Comparison of ENCODE assay signal across 9 mouse cellular contexts in genomic region chr9:64233656-64234055, GRCm38 (mm10). TPM values are rescaled to one million over a fixed set of nuclear protein-coding genes. Genes with fewer than 3 reads are reported as not detected.
DNase-seq lines count a peak whose midpoint lies in the region; ATAC-seq and TF ChIP-seq lines count a peak whose summit lies in the region.
"Had no signal": no experiment of that assay in that cellular context is flagged by ENCODE, and none has a peak within 500 bp of the region (broad histone marks: within the 10 kb centered on the region; RNA-seq: fewer than 3 reads in every experiment).

No protein-coding gene starts in this region.

- DNase-seq in lung, postnatal 0 days (ENCODE audit: low spot score): peak; percentile 90
- no peak for DNase-seq in lung, adult 18-20 months
- peak; percentile 59 for DNase-seq in kidney, postnatal 10 days
- no peak for DNase-seq in thymus, postnatal 14 days
- DNase-seq in right cerebral cortex, postnatal 36 days (ENCODE audit: low spot score in 2 of 2): no peak

- peaks cover 41% of the 10 kb centered on the region for H3K4me1 ChIP-seq in heart, embryonic 13.5 days
- H3K4me1 ChIP-seq in heart, embryonic 12.5 days (replicated peaks): peaks cover 27% of the 10 kb centered on the region
- peaks cover 13% of the 10 kb centered on the region; the same call in 1 of the 2 replicates for H3K4me1 ChIP-seq in lung, postnatal 0 days (ENCODE audit: insufficient read depth, low read depth, low read length)
- peaks cover 18% of the 10 kb centered on the region for H3K4me1 ChIP-seq in stomach, embryonic 15.5 days

- WGBS in heart, embryonic 13.5 days: 78% methylated on average over 5 of the region's 5 CpGs
- WGBS in heart, embryonic 12.5 days: 81% methylated on average over 5 of the region's 5 CpGs
- 43% methylated on average over 5 of the region's 5 CpGs for WGBS in lung, postnatal 0 days
- 37% methylated on average over 5 of the region's 5 CpGs for WGBS in stomach, embryonic 15.5 days

- ATAC-seq in heart, embryonic 13.5 days (ENCODE audit: extremely low read depth, insufficient number of reproducible peaks, low FRiP score, low TSS enrichment): no peak
- ATAC-seq in heart, embryonic 12.5 days (ENCODE audit: insufficient number of reproducible peaks, low FRiP score): no peak
- peak; percentile 86 for ATAC-seq in lung, postnatal 0 days
- ATAC-seq in stomach, embryonic 15.5 days (ENCODE audit: insufficient read depth, low FRiP score, low read depth): peak; percentile 53; the same call in 1 of the 2 replicates

- peak; percentile 45; the same call in 1 of the 2 replicates for TF ChIP-seq EP300 in lung, postnatal 0 days (IDR thresholded peaks at IDR 0.05)

- peaks cover 6% of the 10 kb centered on the region for H3K36me3 ChIP-seq in heart, embryonic 13.5 days
- 0 out of 2 replicates have a peak, but pooled peaks cover 7% of the 10 kb centered on the region for H3K36me3 ChIP-seq in heart, embryonic 12.5 days
- no peaks in the 10 kb centered on the region for H3K36me3 ChIP-seq in lung, postnatal 0 days (ENCODE audit: insufficient read depth, low read length)
- H3K36me3 ChIP-seq in stomach, embryonic 15.5 days: peaks cover 5% of the 10 kb centered on the region; the same call in 1 of the 2 replicates
- H3K36me3 ChIP-seq: midbrain, embryonic 12.5 days had no signal

- H3K27me3 ChIP-seq in heart, embryonic 13.5 days (replicated peaks): no peaks in the 10 kb centered on the region
- H3K27me3 ChIP-seq in heart, embryonic 12.5 days (replicated peaks): no peaks in the 10 kb centered on the region
- no peaks in the 10 kb centered on the region for H3K27me3 ChIP-seq in lung, postnatal 0 days (replicated peaks; ENCODE audit: insufficient read depth, low read length)
- H3K27me3 ChIP-seq in stomach, embryonic 15.5 days (replicated peaks): no peaks in the 10 kb centered on the region
- H3K27me3 ChIP-seq: midbrain, embryonic 12.5 days had no signal

- H3K27ac ChIP-seq in heart, embryonic 13.5 days (replicated peaks): peak overlapping the region; percentile 10; the same call in 1 of the 2 replicates
- H3K27ac ChIP-seq in heart, embryonic 12.5 days (ENCODE audit: poor library complexity, severe bottlenecking): no peak overlapping the region
- H3K27ac ChIP-seq in lung, postnatal 0 days (ENCODE audit: low read length): peak overlapping the region; percentile 43; the same call in 1 of the 2 replicates
- H3K27ac ChIP-seq in stomach, embryonic 15.5 days: peak overlapping the region; percentile 80
- H3K27ac ChIP-seq: midbrain, embryonic 12.5 days had no signal

- no peak overlapping the region for H3K4me2 ChIP-seq in heart, embryonic 13.5 days
- no peak overlapping the region for H3K4me2 ChIP-seq in heart, embryonic 12.5 days
- no peak overlapping the region for H3K4me2 ChIP-seq in lung, postnatal 0 days (replicated peaks; ENCODE audit: low read depth, low read length)
- H3K4me2 ChIP-seq in stomach, embryonic 15.5 days: 0 out of 2 replicates have a peak overlapping the region, but pooled peaks have one; percentile 8
- H3K4me2 ChIP-seq: midbrain, embryonic 12.5 days had no signal

- no peaks in the 10 kb centered on the region for H3K9me3 ChIP-seq in heart, embryonic 13.5 days
- no peaks in the 10 kb centered on the region for H3K9me3 ChIP-seq in heart, embryonic 12.5 days (replicated peaks)
- H3K9me3 ChIP-seq in lung, postnatal 0 days (ENCODE audit: low read length): no peaks in the 10 kb centered on the region
- no peaks in the 10 kb centered on the region for H3K9me3 ChIP-seq in stomach, embryonic 15.5 days
- H3K9me3 ChIP-seq: midbrain, embryonic 12.5 days had no signal

- no peak for TF ChIP-seq CTCF in lung, postnatal 0 days (IDR thresholded peaks at IDR 0.05)

- no peak overlapping the region for H3K9ac ChIP-seq in heart, embryonic 13.5 days
- no peak overlapping the region for H3K9ac ChIP-seq in heart, embryonic 12.5 days
- H3K9ac ChIP-seq in lung, postnatal 0 days (replicated peaks; ENCODE audit: low read depth): no peak overlapping the region
- H3K9ac ChIP-seq in stomach, embryonic 15.5 days: no peak overlapping the region
- H3K9ac ChIP-seq: midbrain, embryonic 12.5 days had no signal

- no peak overlapping the region for H3K4me3 ChIP-seq in heart, embryonic 13.5 days
- H3K4me3 ChIP-seq in heart, embryonic 12.5 days: no peak overlapping the region
- no peak overlapping the region for H3K4me3 ChIP-seq in lung, postnatal 0 days (ENCODE audit: low read depth, low read length)
- H3K4me3 ChIP-seq in stomach, embryonic 15.5 days (replicated peaks): no peak overlapping the region
- H3K4me3 ChIP-seq: midbrain, embryonic 12.5 days had no signal

RNA-seq across cellular contexts. Expression of gene Uchl4, which starts 1.3 kb away (rescaled TPM):
- polyA plus RNA-seq in heart, embryonic 13.5 days (2015; fragmentation: Nextera tagmentation; extraction: Ambion mirVana): 1.6 and 1.7 TPM in 2 replicates
- 2.7 and 2.8 TPM in 2 replicates for polyA plus RNA-seq in heart, embryonic 12.5 days (2016; fragmentation: Nextera tagmentation; extraction: Ambion mirVana)
- 1.0 and 1.1 TPM in 2 replicates for polyA plus RNA-seq in lung, postnatal 0 days (2015; fragmentation: Nextera tagmentation; extraction: Ambion mirVana)
- 3.2 and 5.0 TPM in 2 replicates for polyA plus RNA-seq in stomach, embryonic 15.5 days (2015; fragmentation: Nextera tagmentation; extraction: Ambion mirVana)

RNA-seq across cellular contexts. Expression of gene Map2k1, which starts 19.8 kb away (rescaled TPM):
- polyA plus RNA-seq in heart, embryonic 13.5 days (2015; fragmentation: Nextera tagmentation; extraction: Ambion mirVana): 79.0 and 86.7 TPM in 2 replicates
- polyA plus RNA-seq in heart, embryonic 12.5 days (2016; fragmentation: Nextera tagmentation; extraction: Ambion mirVana): 99.7 and 100 TPM in 2 replicates
- 67.1 and 77.6 TPM in 2 replicates for polyA plus RNA-seq in lung, postnatal 0 days (2015; fragmentation: Nextera tagmentation; extraction: Ambion mirVana)
- 85.5 and 88.6 TPM in 2 replicates for polyA plus RNA-seq in stomach, embryonic 15.5 days (2015; fragmentation: Nextera tagmentation; extraction: Ambion mirVana)

RNA-seq across cellular contexts. Expression of gene Tipin, which starts 47.7 kb away (rescaled TPM):
- polyA plus RNA-seq in heart, embryonic 13.5 days (2015; fragmentation: Nextera tagmentation; extraction: Ambion mirVana): 129 and 133 TPM in 2 replicates
- 130 and 133 TPM in 2 replicates for polyA plus RNA-seq in heart, embryonic 12.5 days (2016; fragmentation: Nextera tagmentation; extraction: Ambion mirVana)
- polyA plus RNA-seq in lung, postnatal 0 days (2015; fragmentation: Nextera tagmentation; extraction: Ambion mirVana): 59.8 and 70.2 TPM in 2 replicates
- 182 and 194 TPM in 2 replicates for polyA plus RNA-seq in stomach, embryonic 15.5 days (2015; fragmentation: Nextera tagmentation; extraction: Ambion mirVana)

RNA-seq across cellular contexts. Expression of gene Snapc5, which starts 54.6 kb away (rescaled TPM):
- 26.5 and 31.1 TPM in 2 replicates for polyA plus RNA-seq in heart, embryonic 13.5 days (2015; fragmentation: Nextera tagmentation; extraction: Ambion mirVana)
- polyA plus RNA-seq in heart, embryonic 12.5 days (2016; fragmentation: Nextera tagmentation; extraction: Ambion mirVana): 21.9 and 23.0 TPM in 2 replicates
- 35.5 and 47.4 TPM in 2 replicates for polyA plus RNA-seq in lung, postnatal 0 days (2015; fragmentation: Nextera tagmentation; extraction: Ambion mirVana)
- polyA plus RNA-seq in stomach, embryonic 15.5 days (2015; fragmentation: Nextera tagmentation; extraction: Ambion mirVana): 31.1 and 32.8 TPM in 2 replicates

Comparison
In these comparisons a context has a peak if more than half of its experiments do, and no peak if none do; other contexts are left out.
1. DNase-seq: peak in lung, postnatal 0 days (single experiment) and kidney, postnatal 10 days (single experiment); none in lung, adult 18-20 months (0 of 2), thymus, postnatal 14 days (single experiment) and right cerebral cortex, postnatal 36 days (0 of 2).
2. ATAC-seq: peak in lung, postnatal 0 days (single experiment) and stomach, embryonic 15.5 days (single experiment); none in heart, embryonic 13.5 days (single experiment) and heart, embryonic 12.5 days (single experiment).